Mouse (Mus musculus) heart, adult 9 months (tissue): Measurements from ENCODE around the gene Cux2.

ENCODE experiments used
- DNase-seq, 2 experiments: peaks; one replicate each; pipeline ENCODE4 v3.0.0; 2022; ENCODE audit warnings: low spot score in 2 of 2

Gene Cux2

GRCm38 (mm10) chr5:122050017-122050831 is at the start of gene Cux2:
TSS of gene Cux2 (minus strand) at chr5:122050102.
- peak; percentile 54 to 69 for DNase-seq

GRCm38 (mm10) chr5:122094439-122094838 is 44.5 kb upstream of the Cux2 start:
- DNase-seq = peak; percentile 72 to 84

GRCm38 (mm10) chr5:122093734-122094133 is 43.8 kb upstream of the Cux2 start:
- DNase-seq = no peak

- DNase-seq = peak; percentile 84 to 86
Measured at GRCm38 (mm10) chr5:122092794-122093193, 42.9 kb upstream of the Cux2 start.

- no peak for DNase-seq
Measured at GRCm38 (mm10) chr5:122091070-122091469, 41.2 kb upstream of the Cux2 start.

GRCm38 (mm10) chr5:122089664-122090063 is 39.8 kb upstream of the Cux2 start:
- no peak for DNase-seq

GRCm38 (mm10) chr5:122088917-122089316 is 39.0 kb upstream of the Cux2 start:
- peak; percentile 70 to 84 for DNase-seq

GRCm38 (mm10) chr5:122086121-122086520 is 36.2 kb upstream of the Cux2 start:
- DNase-seq = peak in 1 of 2 experiments; percentile 8

- no peak for DNase-seq
Measured at GRCm38 (mm10) chr5:122085291-122085690, 35.4 kb upstream of the Cux2 start.

- no peak for DNase-seq
Measured at GRCm38 (mm10) chr5:122084470-122084869, 34.6 kb upstream of the Cux2 start.

GRCm38 (mm10) chr5:122083282-122083681 is 33.4 kb upstream of the Cux2 start:
- no peak for DNase-seq

- no peak for DNase-seq
Measured at GRCm38 (mm10) chr5:122081471-122081870, 31.6 kb upstream of the Cux2 start.

- no peak for DNase-seq
Measured at GRCm38 (mm10) chr5:122080930-122081329, 31.0 kb upstream of the Cux2 start.

GRCm38 (mm10) chr5:122079796-122080195 is 29.9 kb upstream of the Cux2 start:
- DNase-seq = no peak

- no peak for DNase-seq
Measured at GRCm38 (mm10) chr5:122077244-122077643, 27.3 kb upstream of the Cux2 start.

- DNase-seq = no peak
Measured at GRCm38 (mm10) chr5:122075736-122076135, 25.8 kb upstream of the Cux2 start.

GRCm38 (mm10) chr5:122071997-122072396 is 22.1 kb upstream of the Cux2 start:
- DNase-seq = no peak

- peak; percentile 58 to 70 for DNase-seq
Measured at GRCm38 (mm10) chr5:122070963-122071800, 21.3 kb upstream of the Cux2 start.

GRCm38 (mm10) chr5:122068563-122068962 is 18.7 kb upstream of the Cux2 start:
- DNase-seq = no peak

- DNase-seq = no peak
Measured at GRCm38 (mm10) chr5:122063204-122063933, 13.5 kb upstream of the Cux2 start.

GRCm38 (mm10) chr5:122062479-122062878 is 12.6 kb upstream of the Cux2 start:
- no peak for DNase-seq

GRCm38 (mm10) chr5:122060767-122061333 is 10.9 kb upstream of the Cux2 start:
- no peak for DNase-seq
